Mouse (Mus musculus) lung, postnatal 4 days (tissue): ENCODE data around the gene Mrgpra2b.
"Not testable (repeated sequence)": the region's sequence is repeated elsewhere in the genome, so short reads cannot be mapped to it uniquely, and the experiment has no call there.

ENCODE experiments used
- DNase-seq, 2 experiments: peaks; one replicate each; pipeline ENCODE4 v3.0.0; 2021

The Mrgpra2b gene

GRCm38 (mm10) chr7:47528762-47529161 is at the start of gene Mrgpra2b:
Gene Mrgpra2b (minus strand): TSS chr7:47528862.
- DNase-seq, result no peak

GRCm38 (mm10) chr7:47516379-47516778 is 12.3 kb downstream of the Mrgpra2b start:
- no peak for DNase-seq

GRCm38 (mm10) chr7:47515050-47515449 is 13.6 kb downstream of the Mrgpra2b start:
- no peak for DNase-seq

GRCm38 (mm10) chr7:47502953-47503352 is 25.7 kb downstream of the Mrgpra2b start:
- no peak for DNase-seq

GRCm38 (mm10) chr7:47491266-47491665 is 37.4 kb downstream of the Mrgpra2b start:
- DNase-seq, result not testable (repeated sequence)

- DNase-seq, result not testable (repeated sequence)
These were observed 39.2 kb downstream of the Mrgpra2b start for GRCm38 (mm10) chr7:47489438-47489837.

- not testable (repeated sequence) for DNase-seq
These were observed 45.5 kb downstream of the Mrgpra2b start for GRCm38 (mm10) chr7:47483181-47483580.

GRCm38 (mm10) chr7:47473904-47474303 is 54.8 kb downstream of the Mrgpra2b start:
- DNase-seq, result not testable (repeated sequence)

- not testable (repeated sequence) for DNase-seq
These were observed 63.2 kb downstream of the Mrgpra2b start for GRCm38 (mm10) chr7:47465278-47465981.

- not testable (repeated sequence) for DNase-seq
These were observed 76.6 kb downstream of the Mrgpra2b start, which contains the start of gene Mrgpra2a for GRCm38 (mm10) chr7:47452015-47452414. Gene Mrgpra2a (minus strand): TSS chr7:47452139.

GRCm38 (mm10) chr7:47445729-47446128 is 82.9 kb downstream of the Mrgpra2b start:
- not testable (repeated sequence) for DNase-seq

- not testable (repeated sequence) for DNase-seq
These were observed 92.2 kb downstream of the Mrgpra2b start for GRCm38 (mm10) chr7:47436463-47436862.

GRCm38 (mm10) chr7:47427815-47428508 is 100.7 kb downstream of the Mrgpra2b start:
- DNase-seq, result not testable (repeated sequence)
